Mouse (Mus musculus): Measurements from ENCODE around the gene Clrn2. TPM values are rescaled to one million over a fixed set of nuclear protein-coding genes. Genes with fewer than 3 reads are reported as not detected.

The Clrn2 gene
- total and polyA plus RNA-seq, 2 experiments from 2014 or later = 0.36 TPM; not detected in 1

DNA sequence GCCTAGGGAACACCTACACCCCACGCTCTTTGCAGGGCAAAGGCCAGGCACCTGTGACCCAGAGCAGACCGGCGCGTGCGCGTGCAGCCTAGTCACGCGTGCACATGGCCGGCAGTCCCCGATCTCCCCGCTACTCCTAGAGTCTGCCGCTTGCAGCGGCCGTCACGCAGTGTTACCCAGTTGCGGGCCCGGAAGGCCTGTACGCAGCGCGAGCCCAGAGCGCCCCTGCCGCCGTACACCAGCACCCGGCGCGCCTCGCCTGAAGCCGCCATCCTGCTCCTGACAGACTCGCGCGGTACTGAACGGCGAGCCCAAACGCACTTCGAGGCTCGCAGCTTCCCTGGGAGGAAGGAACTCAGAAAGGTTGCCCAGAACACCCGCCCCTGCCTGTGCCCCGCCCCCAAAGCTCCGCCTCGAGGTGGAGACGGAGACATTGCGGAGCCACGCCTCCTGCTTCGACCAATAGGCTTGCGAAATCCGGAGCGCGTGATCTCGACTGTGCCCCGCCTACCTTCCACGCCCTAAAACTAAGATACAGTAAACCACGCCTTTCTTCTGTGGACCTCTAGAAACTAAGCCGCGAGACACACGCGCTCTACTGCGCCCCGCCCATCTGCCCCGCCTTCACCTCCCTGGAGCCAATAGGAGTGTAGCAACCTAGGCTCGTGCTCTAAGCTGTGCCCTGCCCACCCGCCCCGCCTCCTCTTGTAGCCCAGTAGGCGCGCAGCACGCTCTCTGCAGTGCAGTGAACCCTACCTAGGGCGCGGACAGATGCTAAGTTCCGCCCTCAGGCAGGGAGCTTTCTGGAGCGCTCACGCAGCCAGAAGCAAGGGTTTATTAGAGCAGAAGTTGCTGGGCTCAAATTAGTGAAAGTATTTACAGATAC lies 3.5 kb upstream of the Clrn2 start, which contains the start of gene Qdpr:
Gene Qdpr, minus strand, starts transcription at position 406 of the 886 bp plus-strand sequence.
- no peak; the same call in 1 of the 2 replicates for TF ChIP-seq CTCF (IDR thresholded peaks at IDR 0.05; ENCODE audit: low read depth)
- no peaks in the 10 kb centered on the region for H3K9me3 ChIP-seq (ENCODE audit: low read length)
- peak within 1 kb of the TSS; percentile 69; the same call in 1 of the 2 replicates for H3K27ac ChIP-seq
- peak within 1 kb of the TSS; percentile 88 for H3K4me2 ChIP-seq (ENCODE audit: low read depth, low read length)
- H3K9ac ChIP-seq (replicated peaks; ENCODE audit: low read length) = peak within 1 kb of the TSS; percentile 58
- H3K36me3 ChIP-seq (ENCODE audit: insufficient read depth, low read length) = no peaks in the 10 kb centered on the region
- DNase-seq (ENCODE audit: low spot score) (peak; percentile 99), ATAC-seq (peak; percentile 99)
- WGBS = under 1% methylated on average over 59 of the region's 70 CpGs
- H3K27me3 ChIP-seq (ENCODE audit: insufficient read depth, low read length) = no peaks in the 10 kb centered on the region
- H3K4me3 ChIP-seq (ENCODE audit: low read length) = peak within 1 kb of the TSS; percentile 66
- H3K4me1 ChIP-seq (ENCODE audit: insufficient read depth, low read length) = peaks cover 15% of the 10 kb centered on the region

DNA sequence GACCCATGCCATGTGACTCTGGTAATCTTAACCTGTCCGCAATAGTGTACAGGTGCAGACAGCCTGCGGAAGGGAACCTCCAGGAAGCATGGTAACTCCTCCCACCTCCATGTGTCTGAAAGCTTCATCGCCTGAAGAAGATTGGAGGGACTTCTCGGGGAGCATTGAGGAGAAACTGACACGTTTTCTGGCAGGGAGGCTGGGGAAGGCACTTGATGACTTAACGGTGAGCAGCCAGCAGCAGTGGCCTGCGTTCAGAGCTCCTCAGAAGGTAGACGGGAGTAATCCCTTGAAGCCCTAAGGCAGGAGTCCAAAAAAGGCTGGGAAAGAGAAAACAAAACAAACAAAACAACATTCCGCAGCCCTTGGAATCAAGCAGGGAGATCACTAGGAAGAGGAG lies 905 bp downstream of the Clrn2 start:
- H3K9me3 ChIP-seq (ENCODE audit: low read length) = no peaks in the 10 kb centered on the region
- H3K4me2 ChIP-seq (ENCODE audit: low read depth, low read length) = no peak overlapping the region
- H3K9ac ChIP-seq (replicated peaks; ENCODE audit: low read length) = no peak overlapping the region
- TF ChIP-seq CTCF (IDR thresholded peaks at IDR 0.05; ENCODE audit: low read depth) = no peak
- WGBS = 45% methylated on average over 9 of the region's 9 CpGs
- no peak overlapping the region for H3K4me3 ChIP-seq (ENCODE audit: low read length)
- H3K27ac ChIP-seq = no peak overlapping the region
- no peak for DNase-seq (ENCODE audit: low spot score)
- no peaks in the 10 kb centered on the region for H3K27me3 ChIP-seq (ENCODE audit: insufficient read depth, low read length)
- H3K36me3 ChIP-seq (ENCODE audit: insufficient read depth, low read length) = no peaks in the 10 kb centered on the region
- ATAC-seq = no peak
- H3K4me1 ChIP-seq (ENCODE audit: insufficient read depth, low read length) = 0 out of 2 replicates have a peak, but pooled peaks cover under 1% of the 10 kb centered on the region

DNA sequence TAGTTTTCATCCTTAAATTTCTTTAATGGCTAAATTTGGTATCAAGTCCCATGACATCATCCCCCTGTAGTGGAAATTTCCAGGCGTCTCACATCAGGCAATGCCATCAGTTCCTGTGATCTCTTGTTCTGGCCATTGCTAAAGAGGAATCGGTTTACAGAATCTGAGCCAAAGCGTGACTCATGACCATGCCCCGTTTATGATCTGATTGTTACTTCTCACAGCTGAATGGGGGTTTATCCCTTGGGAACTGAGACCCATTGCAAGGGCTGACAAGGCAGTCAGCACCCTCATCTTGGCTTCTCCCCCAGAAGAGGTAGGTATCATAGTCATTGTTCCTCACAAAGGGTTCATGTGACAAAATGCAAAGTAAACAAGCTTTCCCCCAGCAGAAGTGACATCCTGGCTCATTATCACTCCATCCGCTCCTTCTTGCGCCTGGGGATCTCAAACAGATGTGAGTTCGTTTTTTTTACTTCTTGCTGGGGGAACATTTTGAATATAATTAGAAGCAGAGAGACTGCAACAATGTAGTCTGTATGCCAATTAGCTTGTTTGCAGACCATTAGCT lies 19.4 kb downstream of the Clrn2 start:
- Histone ChIP-seq H3K9ac (replicated peaks; ENCODE audit: low read length) (no peak overlapping the region), H3K4me2 (ENCODE audit: low read depth, low read length) (no peak overlapping the region), H3K9me3 (ENCODE audit: low read length) (no peaks in the 10 kb centered on the region), H3K36me3 (ENCODE audit: insufficient read depth, low read length) (no peaks in the 10 kb centered on the region), H3K27me3 (ENCODE audit: insufficient read depth, low read length) (no peaks in the 10 kb centered on the region), H3K27ac (no peak overlapping the region), H3K4me1 (ENCODE audit: insufficient read depth, low read length) (no peaks in the 10 kb centered on the region), H3K4me3 (ENCODE audit: low read length) (no peak overlapping the region)
- DNase-seq (ENCODE audit: low spot score) (no peak), ATAC-seq (no peak)
- WGBS = 47% methylated on average over 7 of the region's 7 CpGs
- TF ChIP-seq CTCF (IDR thresholded peaks at IDR 0.05; ENCODE audit: low read depth) = no peak

DNA sequence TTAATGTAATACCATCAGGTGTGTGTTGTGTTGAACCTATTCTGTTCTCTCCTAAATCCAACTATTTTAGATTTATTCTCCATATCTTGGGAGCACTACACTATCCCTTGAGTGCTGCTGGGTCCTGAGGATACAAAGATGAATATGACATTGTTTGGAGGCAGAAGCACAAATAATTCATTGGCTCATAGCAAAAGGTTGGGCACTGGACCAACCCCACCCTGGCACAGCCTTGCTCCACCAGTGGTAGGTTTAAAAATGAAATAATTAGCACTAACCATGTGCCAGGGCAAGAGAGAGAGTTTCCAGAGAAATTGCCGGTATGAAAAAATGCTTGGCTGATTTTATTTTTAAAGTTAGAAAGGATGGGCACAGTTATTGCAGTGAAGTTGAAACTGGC lies 20.0 kb downstream of the Clrn2 start:
- H3K27me3 ChIP-seq (ENCODE audit: insufficient read depth, low read length) = no peaks in the 10 kb centered on the region
- no peaks in the 10 kb centered on the region for H3K4me1 ChIP-seq (ENCODE audit: insufficient read depth, low read length)
- no peak overlapping the region for H3K4me2 ChIP-seq (ENCODE audit: low read depth, low read length)
- no peaks in the 10 kb centered on the region for H3K9me3 ChIP-seq (ENCODE audit: low read length)
- no peak overlapping the region for H3K4me3 ChIP-seq (ENCODE audit: low read length)
- WGBS = 61% methylated on average over 1 of the region's 1 CpGs
- DNase-seq (ENCODE audit: low spot score) (no peak), ATAC-seq (no peak)
- TF ChIP-seq CTCF (IDR thresholded peaks at IDR 0.05; ENCODE audit: low read depth) = no peak
- H3K36me3 ChIP-seq (ENCODE audit: insufficient read depth, low read length) = no peaks in the 10 kb centered on the region
- no peak overlapping the region for H3K27ac ChIP-seq
- H3K9ac ChIP-seq (replicated peaks; ENCODE audit: low read length) = no peak overlapping the region

DNA sequence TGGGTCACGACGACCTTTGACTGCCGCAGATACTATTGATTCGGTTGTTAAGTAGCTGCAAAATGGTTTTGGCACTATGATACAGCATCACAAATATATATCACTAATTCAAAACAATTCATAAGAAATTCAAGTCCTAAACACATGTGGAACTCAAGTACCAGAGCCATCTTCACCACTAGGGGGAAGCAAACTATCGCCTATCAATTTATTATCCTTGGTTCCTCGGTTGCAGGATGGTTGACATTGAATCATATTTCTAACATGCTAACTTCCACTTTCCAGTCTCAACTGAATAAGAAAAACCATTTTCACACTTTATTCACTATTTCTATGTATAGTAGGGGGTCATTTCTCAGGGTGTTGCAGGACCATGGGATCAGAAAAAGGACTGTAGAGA lies 20.7 kb downstream of the Clrn2 start:
- Histone ChIP-seq H3K36me3 (ENCODE audit: insufficient read depth, low read length) (no peaks in the 10 kb centered on the region), H3K4me3 (ENCODE audit: low read length) (no peak overlapping the region), H3K9ac (replicated peaks; ENCODE audit: low read length) (no peak overlapping the region), H3K27ac (no peak overlapping the region), H3K9me3 (ENCODE audit: low read length) (no peaks in the 10 kb centered on the region), H3K4me1 (ENCODE audit: insufficient read depth, low read length) (no peaks in the 10 kb centered on the region), H3K27me3 (ENCODE audit: insufficient read depth, low read length) (no peaks in the 10 kb centered on the region), H3K4me2 (ENCODE audit: low read depth, low read length) (no peak overlapping the region)
- DNase-seq (ENCODE audit: low spot score) (peak; percentile 91), ATAC-seq (peak; percentile 62; the same call in 1 of the 2 replicates)
- 27% methylated on average over 6 of the region's 6 CpGs for WGBS
- peak; percentile 88 for TF ChIP-seq CTCF (IDR thresholded peaks at IDR 0.05; ENCODE audit: low read depth)

DNA sequence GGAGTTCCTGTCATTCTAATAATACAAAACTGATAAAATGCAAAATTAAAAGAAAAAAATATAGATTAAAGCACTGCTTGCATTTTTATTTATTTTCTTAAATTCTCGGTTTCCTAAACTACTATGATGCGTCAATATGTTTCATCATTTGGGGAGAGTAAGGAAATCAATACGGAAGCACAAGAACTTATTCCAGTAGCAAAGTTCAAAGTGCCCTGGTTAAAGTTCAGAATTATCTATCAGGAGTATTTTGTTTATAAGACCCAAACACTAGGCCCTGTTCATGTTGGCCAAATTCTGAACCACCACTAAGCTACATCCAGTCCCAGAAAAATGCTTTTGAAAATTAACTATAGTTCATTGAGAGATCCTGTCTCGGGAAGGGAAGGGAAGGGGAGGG lies 21.2 kb downstream of the Clrn2 start:
- Histone ChIP-seq H3K27ac (no peak overlapping the region), H3K27me3 (ENCODE audit: insufficient read depth, low read length) (no peaks in the 10 kb centered on the region), H3K4me3 (ENCODE audit: low read length) (no peak overlapping the region), H3K36me3 (ENCODE audit: insufficient read depth, low read length) (no peaks in the 10 kb centered on the region), H3K4me2 (ENCODE audit: low read depth, low read length) (no peak overlapping the region), H3K4me1 (ENCODE audit: insufficient read depth, low read length) (no peaks in the 10 kb centered on the region), H3K9me3 (ENCODE audit: low read length) (no peaks in the 10 kb centered on the region), H3K9ac (replicated peaks; ENCODE audit: low read length) (no peak overlapping the region)
- ATAC-seq = no peak
- no peak for TF ChIP-seq CTCF (IDR thresholded peaks at IDR 0.05; ENCODE audit: low read depth)
- 75% methylated on average over 3 of the region's 4 CpGs for WGBS
- DNase-seq (ENCODE audit: low spot score) = no peak

Measured in hindbrain, postnatal 0 days (tissue).